Mouse (Mus musculus): ENCODE results near the gene Rhebl1. TPM values are rescaled to one million over a fixed set of nuclear protein-coding genes. Genes with fewer than 3 reads are reported as not detected.

Rhebl1 gene
- polyA plus RNA-seq, 1 experiment, result 4.6 TPM

DNA sequence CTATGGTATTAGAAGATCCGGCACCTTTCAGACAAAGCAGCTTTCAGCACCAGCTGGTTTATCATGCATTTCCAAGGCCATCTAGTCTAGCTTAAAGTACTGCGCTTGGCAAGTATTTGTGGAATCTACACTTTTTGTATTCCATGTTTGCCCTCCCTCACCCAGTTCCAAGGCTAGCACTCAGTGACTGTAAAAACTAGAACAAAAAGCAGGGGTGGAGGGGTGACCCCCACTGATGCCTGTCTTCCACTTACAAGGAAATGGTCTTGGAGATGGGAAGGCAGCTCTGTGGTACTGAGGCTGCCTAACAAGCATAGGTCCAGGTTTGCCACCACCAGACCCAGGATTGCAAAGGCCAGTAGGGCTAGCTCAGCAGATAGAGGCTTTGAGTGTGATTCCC lies 8.3 kb upstream of the Rhebl1 start:
- Histone ChIP-seq H3K27me3 (ENCODE audit: control insufficient read depth, insufficient read depth, low read length) (no peaks in the 10 kb centered on the region), H3K4me3 (ENCODE audit: control insufficient read depth, low read depth, low read length) (no peak overlapping the region), H3K36me3 (ENCODE audit: control insufficient read depth, insufficient read depth, low read length) (no peaks in the 10 kb centered on the region; the same call in 1 of the 2 replicates), H3K4me1 (ENCODE audit: control insufficient read depth, insufficient read depth, low read length) (no peaks in the 10 kb centered on the region; the same call in none of the 2 replicates), H3K27ac (ENCODE audit: control insufficient read depth, insufficient read depth, low read depth, low read length) (no peak overlapping the region)
- TF ChIP-seq POLR2A (IDR thresholded peaks at IDR 0.05; ENCODE audit: control insufficient read depth, low read depth, low read length) (no peak), CTCF (IDR thresholded peaks at IDR 0.05; ENCODE audit: control insufficient read depth, insufficient read depth, insufficient replicate concordance, low read depth, low read length) (no peak)

DNA sequence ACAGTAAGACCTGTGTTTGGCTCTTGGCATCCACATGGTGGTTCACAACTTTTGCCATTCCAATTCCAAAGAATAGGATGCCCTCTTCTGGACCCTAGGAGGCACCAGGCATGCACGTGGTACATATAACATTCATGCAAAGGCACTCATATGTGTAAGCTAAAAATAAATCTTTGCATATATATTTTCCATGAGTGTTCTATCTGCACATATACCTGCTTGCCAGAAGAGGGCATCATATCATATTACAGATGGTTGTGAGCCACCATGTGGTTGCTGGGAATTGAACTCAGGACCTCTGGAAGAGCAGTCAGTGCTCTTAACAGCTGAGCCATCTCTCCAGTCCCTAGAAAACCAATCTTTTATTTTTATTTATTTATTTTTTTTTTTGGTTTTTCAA lies 7.2 kb upstream of the Rhebl1 start:
- Histone ChIP-seq H3K27ac (ENCODE audit: control insufficient read depth, insufficient read depth, low read depth, low read length) (no peak overlapping the region), H3K4me1 (ENCODE audit: control insufficient read depth, insufficient read depth, low read length) (no peaks in the 10 kb centered on the region; the same call in none of the 2 replicates), H3K36me3 (ENCODE audit: control insufficient read depth, insufficient read depth, low read length) (no peaks in the 10 kb centered on the region), H3K27me3 (ENCODE audit: control insufficient read depth, insufficient read depth, low read length) (no peaks in the 10 kb centered on the region; the same call in none of the 2 replicates), H3K4me3 (ENCODE audit: control insufficient read depth, low read depth, low read length) (no peak overlapping the region)
- TF ChIP-seq POLR2A (IDR thresholded peaks at IDR 0.05; ENCODE audit: control insufficient read depth, low read depth, low read length) (no peak), CTCF (IDR thresholded peaks at IDR 0.05; ENCODE audit: control insufficient read depth, insufficient read depth, insufficient replicate concordance, low read depth, low read length) (no peak)

DNA sequence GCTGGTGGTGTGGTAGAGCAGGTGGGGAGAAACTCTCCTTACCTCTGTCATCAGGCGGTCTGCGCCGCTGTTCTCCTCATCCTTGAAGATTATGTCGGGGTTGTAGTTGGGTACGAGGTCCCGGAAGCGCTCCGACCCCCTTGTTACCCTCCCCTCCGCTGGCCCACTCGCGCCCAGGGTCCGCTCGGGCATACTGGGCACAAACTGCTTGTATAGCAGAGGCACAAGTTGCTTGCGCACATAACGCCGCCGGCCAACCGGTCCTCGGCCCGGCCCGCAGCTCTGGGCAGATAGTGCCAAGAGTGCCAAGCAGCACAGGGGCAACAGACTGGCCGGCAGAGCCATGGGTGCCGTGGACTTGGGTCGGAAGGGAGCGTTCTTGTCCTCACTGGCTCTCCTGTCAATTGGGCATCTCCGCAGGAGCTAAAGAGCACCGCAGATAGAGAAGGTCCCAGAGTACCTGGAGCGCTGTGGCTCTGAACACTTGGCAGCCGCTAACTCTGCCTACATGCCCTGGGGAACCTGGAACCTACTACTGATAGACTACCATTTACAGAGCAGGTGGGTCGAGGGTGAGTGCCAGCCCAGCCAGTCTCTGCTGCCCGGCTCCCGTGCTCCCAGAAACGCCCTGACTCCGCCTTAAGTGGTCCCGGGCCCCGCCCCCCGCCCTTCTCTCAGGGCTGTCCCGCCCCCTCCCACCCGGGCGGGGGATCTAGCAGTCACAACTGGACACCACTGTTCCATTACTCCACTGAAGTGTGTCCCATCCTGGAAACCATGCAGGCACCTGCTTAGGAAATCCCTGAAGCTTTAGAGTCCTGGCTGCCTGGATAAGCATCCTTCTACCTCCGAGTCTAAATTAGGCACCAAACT lies 3.8 kb upstream of the Rhebl1 start, which contains the start of gene Dhh:
Dhh (minus strand) TSS at position 613 of the 873 bp plus-strand sequence.
- H3K4me3 ChIP-seq (ENCODE audit: control insufficient read depth, low read depth, low read length), result peak within 1 kb of the TSS; percentile 28
- TF ChIP-seq POLR2A (IDR thresholded peaks at IDR 0.05; ENCODE audit: control insufficient read depth, low read depth, low read length), result peak; percentile 10; the same call in 1 of the 2 replicates
- TF ChIP-seq CTCF (IDR thresholded peaks at IDR 0.05; ENCODE audit: control insufficient read depth, insufficient read depth, insufficient replicate concordance, low read depth, low read length), result no peak
- peaks cover 25% of the 10 kb centered on the region for H3K4me1 ChIP-seq (ENCODE audit: control insufficient read depth, insufficient read depth, low read length)
- H3K27ac ChIP-seq (ENCODE audit: control insufficient read depth, insufficient read depth, low read depth, low read length), result peak within 1 kb of the TSS; percentile 45; the same call in 1 of the 2 replicates
- no peaks in the 10 kb centered on the region; the same call in none of the 2 replicates for H3K27me3 ChIP-seq (ENCODE audit: control insufficient read depth, insufficient read depth, low read length)
- H3K36me3 ChIP-seq (ENCODE audit: control insufficient read depth, insufficient read depth, low read length), result no peaks in the 10 kb centered on the region

DNA sequence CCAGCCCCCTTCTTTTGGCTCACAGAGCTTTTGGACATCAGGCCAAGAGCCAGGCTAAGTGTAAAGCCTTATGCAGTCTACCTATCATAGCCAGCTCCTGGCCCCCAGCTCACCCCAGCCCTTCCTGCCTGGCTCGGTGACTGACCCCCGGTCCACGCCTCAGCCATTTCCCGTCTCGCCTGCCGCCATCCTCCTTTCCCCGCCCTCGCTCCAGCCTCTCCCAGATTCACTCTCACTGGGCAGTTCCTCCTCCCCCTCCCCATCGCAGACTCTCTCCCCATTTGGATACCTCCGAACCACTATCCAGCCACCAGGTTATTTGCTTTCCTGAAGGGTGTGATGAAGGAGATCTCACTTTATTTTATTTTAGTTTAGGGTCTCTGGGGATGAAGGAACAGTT lies 3.2 kb upstream of the Rhebl1 start:
- Histone ChIP-seq H3K4me1 (ENCODE audit: control insufficient read depth, insufficient read depth, low read length) (peaks cover 27% of the 10 kb centered on the region), H3K27me3 (ENCODE audit: control insufficient read depth, insufficient read depth, low read length) (no peaks in the 10 kb centered on the region; the same call in none of the 2 replicates)
- TF ChIP-seq POLR2A (IDR thresholded peaks at IDR 0.05; ENCODE audit: control insufficient read depth, low read depth, low read length) (no peak), CTCF (IDR thresholded peaks at IDR 0.05; ENCODE audit: control insufficient read depth, insufficient read depth, insufficient replicate concordance, low read depth, low read length) (no peak)

DNA sequence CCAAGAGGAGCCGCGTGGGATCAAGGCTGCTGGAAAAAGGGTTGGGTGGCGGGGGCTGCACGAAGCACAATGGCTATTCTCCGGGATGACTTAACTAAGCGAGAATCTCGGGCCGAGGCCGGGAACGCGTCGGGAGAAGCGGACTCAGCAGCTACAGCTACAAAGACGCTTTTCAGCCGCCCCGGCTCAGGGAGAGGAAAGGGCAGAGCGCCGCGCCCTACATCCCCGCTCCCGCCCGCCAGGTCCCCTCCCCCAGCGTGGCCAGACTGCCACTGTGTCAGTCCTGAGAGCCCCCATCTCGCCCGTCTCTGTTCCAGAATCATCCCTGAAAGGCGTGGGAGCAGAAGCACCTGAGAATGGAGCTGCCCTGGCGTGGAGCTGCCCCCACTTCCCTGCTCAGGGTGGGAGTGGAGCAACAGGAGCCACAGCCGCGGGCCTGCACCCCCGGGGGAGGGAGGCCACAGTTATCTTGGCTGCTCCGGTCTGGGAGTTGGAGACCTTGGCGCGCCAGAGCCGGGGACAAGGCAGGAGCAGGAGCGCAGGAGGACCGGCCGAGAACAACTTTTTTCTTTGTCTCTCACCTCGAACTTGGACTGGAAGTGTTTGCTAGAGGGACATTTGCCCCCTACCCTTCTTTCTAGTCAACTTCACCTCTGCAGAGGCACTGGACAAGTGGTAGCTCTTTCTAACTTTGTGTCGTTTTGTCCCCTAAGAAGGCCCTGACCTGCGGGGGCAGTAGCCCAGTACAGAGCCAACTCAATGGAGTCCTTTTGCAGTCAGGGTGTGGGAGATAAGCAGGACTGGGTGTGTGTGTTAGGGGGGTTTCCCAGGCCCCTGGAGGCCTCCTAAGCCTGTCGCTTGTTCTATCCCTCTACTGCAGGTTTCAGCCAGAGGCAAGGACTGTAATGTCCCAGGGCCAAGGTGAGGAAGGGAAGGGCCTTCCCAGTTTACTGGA lies 1.6 kb upstream of the Rhebl1 start:
- TF ChIP-seq POLR2A (IDR thresholded peaks at IDR 0.05; ENCODE audit: control insufficient read depth, low read depth, low read length) (no peak), CTCF (IDR thresholded peaks at IDR 0.05; ENCODE audit: control insufficient read depth, insufficient read depth, insufficient replicate concordance, low read depth, low read length) (no peak)
- Histone ChIP-seq H3K27me3 (ENCODE audit: control insufficient read depth, insufficient read depth, low read length) (no peaks in the 10 kb centered on the region; the same call in none of the 2 replicates), H3K4me1 (ENCODE audit: control insufficient read depth, insufficient read depth, low read length) (peaks cover 34% of the 10 kb centered on the region), H3K36me3 (ENCODE audit: control insufficient read depth, insufficient read depth, low read length) (no peaks in the 10 kb centered on the region), H3K27ac (ENCODE audit: control insufficient read depth, insufficient read depth, low read depth, low read length) (peak overlapping the region; percentile 47; the same call in 1 of the 2 replicates), H3K4me3 (ENCODE audit: control insufficient read depth, low read depth, low read length) (peak overlapping the region; percentile 17; the same call in 1 of the 2 replicates)

More for the DNA sequence above, 3.2 kb upstream of the Rhebl1 start:
- Histone ChIP-seq H3K36me3 (ENCODE audit: control insufficient read depth, insufficient read depth, low read length) (no peaks in the 10 kb centered on the region), H3K27ac (ENCODE audit: control insufficient read depth, insufficient read depth, low read depth, low read length) (no peak overlapping the region), H3K4me3 (ENCODE audit: control insufficient read depth, low read depth, low read length) (peak overlapping the region; percentile 12)

DNA sequence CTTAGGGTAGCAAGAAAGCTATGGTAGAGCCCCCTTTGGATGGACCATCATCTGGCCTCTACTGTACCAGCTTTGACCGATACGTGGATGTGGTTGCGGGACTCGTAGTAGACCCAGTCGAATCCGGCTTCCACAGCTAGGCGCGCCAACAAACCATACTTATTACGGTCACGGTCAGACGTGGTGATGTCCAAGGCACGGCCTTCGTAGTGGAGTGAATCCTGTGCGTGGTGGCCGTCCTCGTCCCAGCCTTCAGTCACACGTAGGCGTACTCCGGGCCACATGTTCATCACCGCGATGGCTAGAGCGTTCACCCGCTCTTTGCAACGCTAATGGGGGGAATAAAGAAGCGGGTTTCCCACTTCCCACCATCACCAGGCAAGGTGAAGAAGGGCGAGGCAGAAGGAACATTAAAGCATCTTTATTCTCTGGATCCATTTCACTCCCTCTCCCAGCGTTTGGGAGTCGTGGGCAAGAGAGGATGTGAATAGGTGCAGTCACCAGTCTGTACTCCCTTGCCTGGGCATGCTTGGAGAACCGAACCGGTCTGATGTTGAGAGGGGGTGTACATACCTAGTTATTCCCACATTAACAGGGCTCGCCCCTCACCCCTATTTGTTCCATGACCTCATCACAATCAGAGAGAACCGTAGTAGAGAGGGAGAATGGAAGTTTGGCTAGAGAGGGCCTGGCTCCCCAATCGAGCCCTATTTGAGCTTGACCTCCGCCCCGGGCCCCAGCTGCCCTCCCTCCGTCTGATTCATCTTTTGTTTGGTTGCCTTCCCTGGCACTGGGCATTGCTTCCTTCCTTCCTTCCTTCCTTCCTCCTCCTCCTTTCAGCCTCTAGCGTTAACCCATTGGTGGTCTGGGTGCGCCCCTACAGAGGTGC lies 650 bp upstream of the Rhebl1 start:
- TF ChIP-seq CTCF (IDR thresholded peaks at IDR 0.05; ENCODE audit: control insufficient read depth, insufficient read depth, insufficient replicate concordance, low read depth, low read length) (peak; percentile 7; the same call in 1 of the 2 replicates), POLR2A (IDR thresholded peaks at IDR 0.05; ENCODE audit: control insufficient read depth, low read depth, low read length) (no peak)
- H3K4me3 ChIP-seq (ENCODE audit: control insufficient read depth, low read depth, low read length), result peak overlapping the region; percentile 25
- H3K4me1 ChIP-seq (ENCODE audit: control insufficient read depth, insufficient read depth, low read length), result peaks cover 34% of the 10 kb centered on the region
- H3K27ac ChIP-seq (ENCODE audit: control insufficient read depth, insufficient read depth, low read depth, low read length), result peak overlapping the region; percentile 47
- no peaks in the 10 kb centered on the region; the same call in none of the 2 replicates for H3K27me3 ChIP-seq (ENCODE audit: control insufficient read depth, insufficient read depth, low read length)
- H3K36me3 ChIP-seq (ENCODE audit: control insufficient read depth, insufficient read depth, low read length), result no peaks in the 10 kb centered on the region
